Mouse (Mus musculus): ENCODE data around the gene Rnaset2a. TPM values are rescaled to one million over a fixed set of nuclear protein-coding genes. Genes with fewer than 3 reads are reported as not detected.
"Not testable (repeated sequence)": the region's sequence is repeated elsewhere in the genome, so short reads cannot be mapped to it uniquely, and the experiment has no call there.

Rnaset2a gene
- polyA plus RNA-seq, 1 experiment from 2014 or later: 9.9 TPM

DNA sequence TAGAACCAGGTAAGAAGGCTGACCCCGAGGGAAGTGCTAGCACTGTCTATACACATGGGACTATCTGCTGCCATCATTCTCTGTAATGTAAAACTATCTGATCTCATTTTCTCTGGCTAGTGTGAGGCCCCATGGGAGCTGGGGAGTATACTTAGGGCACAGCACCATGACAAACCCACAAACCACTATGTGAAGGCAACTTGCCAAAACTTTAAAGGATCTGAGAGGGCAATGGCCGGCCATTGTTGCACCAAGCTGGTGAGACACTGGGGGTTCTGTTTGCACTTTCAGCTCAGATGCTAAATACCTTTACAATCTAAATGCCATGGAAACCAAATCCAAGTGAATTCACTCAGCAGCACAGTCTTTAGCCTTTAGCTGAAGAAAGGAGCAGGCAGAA is 78.0 kb downstream of the Rnaset2a start:
- 67% methylated on average over 2 of the region's 2 CpGs for WGBS
- H3K4me2 ChIP-seq; H3K4me1 ChIP-seq; H3K27ac ChIP-seq; H3K36me3 ChIP-seq (replicated peaks); H3K27me3 ChIP-seq (replicated peaks); H3K9ac ChIP-seq; H3K9me3 ChIP-seq; H3K4me3 ChIP-seq; ATAC-seq (replicated peaks): not testable (repeated sequence)

Other genes with a start within 250 kb of the Rnaset2a start
- 0.51 and 0.89 TPM in 2 replicates for gene Tagap, start 222.1 kb downstream of the Rnaset2a start, polyA plus RNA-seq (2015; fragmentation: Nextera tagmentation; extraction: Ambion mirVana)
- 79.0 and 79.4 TPM in 2 replicates for gene Rsph3a, start 202.5 kb downstream of the Rnaset2a start, polyA plus RNA-seq (2015; fragmentation: Nextera tagmentation; extraction: Ambion mirVana)
- 0.18 and 0.61 TPM in 2 replicates for gene Gm49673, start 309 bp downstream of the Rnaset2a start, polyA plus RNA-seq (2015; fragmentation: Nextera tagmentation; extraction: Ambion mirVana)
- 25.3 and 26.4 TPM in 2 replicates for gene Fgfr1op, start 17.4 kb upstream of the Rnaset2a start, polyA plus RNA-seq (2015; fragmentation: Nextera tagmentation; extraction: Ambion mirVana)
- not detected in 2 replicates for gene Ccr6, start 87.9 kb upstream of the Rnaset2a start, polyA plus RNA-seq (2015; fragmentation: Nextera tagmentation; extraction: Ambion mirVana)
- gene Mpc1, start 134.8 kb upstream of the Rnaset2a start, polyA plus RNA-seq (2015; fragmentation: Nextera tagmentation; extraction: Ambion mirVana): 263 and 274 TPM in 2 replicates
- gene Sft2d1, start 163.0 kb upstream of the Rnaset2a start, polyA plus RNA-seq (2015; fragmentation: Nextera tagmentation; extraction: Ambion mirVana): 191 and 200 TPM in 2 replicates
- gene Prr18, start 189.4 kb upstream of the Rnaset2a start, polyA plus RNA-seq (2015; fragmentation: Nextera tagmentation; extraction: Ambion mirVana): 19.1 and 19.9 TPM in 2 replicates
- 0.64 and 0.97 TPM in 2 replicates for gene T2, start 207.9 kb upstream of the Rnaset2a start, polyA plus RNA-seq (2015; fragmentation: Nextera tagmentation; extraction: Ambion mirVana)

Data from midbrain, embryonic 15.5 days (tissue).